ENCODE assay signal across 9 mouse cellular contexts in genomic region chr13:95777237-95777636, GRCm38 (mm10).
DNase-seq lines count a peak whose midpoint lies in the region; ATAC-seq lines count a peak whose summit lies in the region.
"Had no signal": no experiment of that assay in that cellular context is flagged by ENCODE, and none has a peak within 500 bp of the region (broad histone marks: within the 10 kb centered on the region; RNA-seq: fewer than 3 reads in every experiment).

No protein-coding gene starts in this region.

- H3K9ac ChIP-seq in midbrain, embryonic 16.5 days (ENCODE audit: low read depth, low read length): no peak overlapping the region
- no peak overlapping the region for H3K9ac ChIP-seq in intestine, embryonic 15.5 days
- H3K9ac ChIP-seq in liver, embryonic 13.5 days: no peak overlapping the region

- no peak for ATAC-seq in midbrain, embryonic 16.5 days
- peak; percentile 88 for ATAC-seq in intestine, embryonic 15.5 days
- ATAC-seq in liver, embryonic 13.5 days (ENCODE audit: low read depth): peak; percentile 41

- peak; percentile 36 for DNase-seq in midbrain, embryonic 10.5 days (ENCODE audit: low spot score)
- DNase-seq in adrenal gland, adult 18-20 months (ENCODE audit: low spot score in 2 of 2): peak; percentile 61 to 66
- peak; percentile 48 for DNase-seq in embryo, embryonic 9.5 days (ENCODE audit: extremely low spot score)
- DNase-seq in liver, embryonic 13.5 days: peak; percentile 8
- peak; percentile 65 for DNase-seq in ovary, postnatal 36 days (ENCODE audit: low spot score)
- peak; percentile 40 to 66 for DNase-seq in urinary bladder, postnatal 4 days (ENCODE audit: low spot score in 2 of 2)

- H3K36me3 ChIP-seq in midbrain, embryonic 10.5 days: no peaks in the 10 kb centered on the region
- H3K36me3 ChIP-seq in midbrain, embryonic 16.5 days (ENCODE audit: control insufficient read depth, insufficient read depth, low read length): no peaks in the 10 kb centered on the region
- H3K36me3 ChIP-seq in intestine, embryonic 15.5 days: no peaks in the 10 kb centered on the region
- H3K36me3 ChIP-seq in liver, embryonic 13.5 days: no peaks in the 10 kb centered on the region

- no peak overlapping the region for H3K27ac ChIP-seq in midbrain, embryonic 10.5 days (replicated peaks)
- H3K27ac ChIP-seq in midbrain, embryonic 16.5 days (ENCODE audit: low read length): no peak overlapping the region
- no peak overlapping the region for H3K27ac ChIP-seq in intestine, embryonic 15.5 days
- no peak overlapping the region for H3K27ac ChIP-seq in liver, embryonic 13.5 days

- WGBS in midbrain, embryonic 10.5 days: 27% methylated on average over 2 of the region's 2 CpGs
- WGBS in midbrain, embryonic 16.5 days: 24% methylated on average over 2 of the region's 2 CpGs
- WGBS in intestine, embryonic 15.5 days: 21% methylated on average over 2 of the region's 2 CpGs
- WGBS in liver, embryonic 13.5 days (ENCODE audit: insufficient replicate concordance): 17% methylated on average over 2 of the region's 2 CpGs

- no peaks in the 10 kb centered on the region for H3K27me3 ChIP-seq in midbrain, embryonic 10.5 days (ENCODE audit: low read depth, poor library complexity, severe bottlenecking)
- no peaks in the 10 kb centered on the region for H3K27me3 ChIP-seq in midbrain, embryonic 16.5 days (ENCODE audit: control insufficient read depth, insufficient read depth, low read depth, low read length)
- H3K27me3 ChIP-seq in intestine, embryonic 15.5 days (replicated peaks): no peaks in the 10 kb centered on the region
- no peaks in the 10 kb centered on the region for H3K27me3 ChIP-seq in liver, embryonic 13.5 days

- peaks cover 49% of the 10 kb centered on the region for H3K4me1 ChIP-seq in midbrain, embryonic 10.5 days
- H3K4me1 ChIP-seq in midbrain, embryonic 16.5 days (ENCODE audit: control insufficient read depth, insufficient read depth, low read length): peaks cover 5% of the 10 kb centered on the region
- peaks cover 29% of the 10 kb centered on the region for H3K4me1 ChIP-seq in intestine, embryonic 15.5 days (replicated peaks)
- peaks cover 37% of the 10 kb centered on the region for H3K4me1 ChIP-seq in liver, embryonic 13.5 days (replicated peaks)

- H3K9me3 ChIP-seq in midbrain, embryonic 10.5 days (replicated peaks): no peaks in the 10 kb centered on the region
- no peaks in the 10 kb centered on the region for H3K9me3 ChIP-seq in midbrain, embryonic 16.5 days (replicated peaks; ENCODE audit: control insufficient read depth, low read length, poor library complexity, severe bottlenecking)
- H3K9me3 ChIP-seq in intestine, embryonic 15.5 days: no peaks in the 10 kb centered on the region
- H3K9me3 ChIP-seq in liver, embryonic 13.5 days (replicated peaks): no peaks in the 10 kb centered on the region

- no peak overlapping the region for H3K4me3 ChIP-seq in midbrain, embryonic 10.5 days
- H3K4me3 ChIP-seq in midbrain, embryonic 16.5 days (ENCODE audit: low read depth, low read length): no peak overlapping the region
- no peak overlapping the region for H3K4me3 ChIP-seq in intestine, embryonic 15.5 days (replicated peaks)
- H3K4me3 ChIP-seq in liver, embryonic 13.5 days (replicated peaks): no peak overlapping the region
- H3K4me3 ChIP-seq: myocyte had no signal

- H3K4me2 ChIP-seq in midbrain, embryonic 16.5 days (ENCODE audit: low read length): no peak overlapping the region
- H3K4me2 ChIP-seq in intestine, embryonic 15.5 days (replicated peaks): no peak overlapping the region
- no peak overlapping the region for H3K4me2 ChIP-seq in liver, embryonic 13.5 days

Comparison
In these comparisons a context has a peak if more than half of its experiments do, and no peak if none do; other contexts are left out.
1. DNase-seq: peak in every context shown above with its lines; median percentile 65 in ovary, postnatal 36 days; 64 in adrenal gland, adult 18-20 months; 53 in urinary bladder, postnatal 4 days; 48 in embryo, embryonic 9.5 days; 36 in midbrain, embryonic 10.5 days; 8 in liver, embryonic 13.5 days.